Comparison of ENCODE assay signal across 10 mouse cellular contexts in the genomic region with DNA sequence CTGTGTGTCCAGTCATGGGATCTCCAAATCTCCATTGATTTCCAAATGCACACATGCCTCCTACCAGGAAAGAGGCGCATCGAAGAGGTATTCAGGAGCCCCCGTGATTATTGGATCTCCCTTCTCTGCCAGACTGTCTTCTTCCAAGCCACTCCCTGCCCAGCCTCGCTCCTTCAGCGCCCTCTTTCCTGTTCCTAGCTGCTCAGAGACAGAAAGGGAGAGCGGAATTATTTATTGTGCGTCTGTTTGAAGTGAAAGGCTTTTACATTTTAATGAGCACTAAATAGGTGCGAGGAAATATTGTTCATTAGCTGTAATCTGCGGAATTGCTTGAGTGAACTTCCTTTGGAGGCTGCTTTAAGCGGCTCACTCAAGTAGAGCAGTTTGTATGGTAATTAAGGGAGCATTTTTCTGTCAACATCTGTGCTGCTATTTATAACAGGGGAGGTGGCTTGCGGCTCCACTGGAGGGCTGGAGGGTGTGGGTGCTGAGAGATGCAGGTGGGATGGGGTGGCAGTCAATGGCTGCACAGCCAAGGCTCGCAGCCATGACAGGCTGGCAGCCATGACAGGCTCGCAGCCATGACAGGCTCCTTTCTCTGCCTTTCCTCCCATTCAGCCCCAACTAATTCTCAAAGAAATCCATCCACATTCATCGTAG.
DNase-seq lines count a peak whose midpoint lies in the region; ATAC-seq and TF ChIP-seq lines count a peak whose summit lies in the region.
"Had no signal": no experiment of that assay in that cellular context is flagged by ENCODE, and none has a peak within 500 bp of the region (broad histone marks: within the 10 kb centered on the region; RNA-seq: fewer than 3 reads in every experiment).

No protein-coding gene starts in this region.

- H3K27ac ChIP-seq in midbrain, embryonic 13.5 days = peak overlapping the region; percentile 66
- no peak overlapping the region for H3K27ac ChIP-seq in midbrain, embryonic 11.5 days (ENCODE audit: low read depth, low read length)
- peak overlapping the region; percentile 60; the same call in 1 of the 2 replicates for H3K27ac ChIP-seq in forebrain, embryonic 14.5 days (ENCODE audit: low read depth, low read length)
- no peak overlapping the region for H3K27ac ChIP-seq in limb, embryonic 10.5 days
- no peak overlapping the region for H3K27ac ChIP-seq in stomach, postnatal 0 days (replicated peaks)
- H3K27ac ChIP-seq: intestine, embryonic 15.5 days had no signal

- TF ChIP-seq EP300 in stomach, postnatal 0 days (optimal IDR thresholded peaks at IDR 0.05) = no peak

- no peak for TF ChIP-seq CTCF in stomach, postnatal 0 days (IDR thresholded peaks at IDR 0.05; ENCODE audit: low read depth)

- 41% methylated on average over 14 of the region's 14 CpGs for WGBS in midbrain, embryonic 13.5 days
- WGBS in midbrain, embryonic 11.5 days = 67% methylated on average over 14 of the region's 14 CpGs
- 17% methylated on average over 14 of the region's 14 CpGs for WGBS in forebrain, embryonic 14.5 days
- WGBS in limb, embryonic 10.5 days = 54% methylated on average over 14 of the region's 14 CpGs
- WGBS in stomach, postnatal 0 days = 76% methylated on average over 14 of the region's 14 CpGs

- peaks cover 17% of the 10 kb centered on the region for H3K4me1 ChIP-seq in midbrain, embryonic 13.5 days (replicated peaks)
- H3K4me1 ChIP-seq in midbrain, embryonic 11.5 days (ENCODE audit: control insufficient read depth, insufficient read depth, low read length) = no peaks in the 10 kb centered on the region
- H3K4me1 ChIP-seq in forebrain, embryonic 14.5 days (ENCODE audit: control insufficient read depth, insufficient read depth, low read length) = peaks cover 6% of the 10 kb centered on the region; the same call in 1 of the 2 replicates
- H3K4me1 ChIP-seq in limb, embryonic 10.5 days = peaks cover 19% of the 10 kb centered on the region
- H3K4me1 ChIP-seq in stomach, postnatal 0 days (replicated peaks; ENCODE audit: control insufficient read depth, insufficient read depth) = no peaks in the 10 kb centered on the region
- H3K4me1 ChIP-seq: intestine, embryonic 15.5 days had no signal

- no peak overlapping the region for H3K9ac ChIP-seq in midbrain, embryonic 13.5 days (replicated peaks)
- no peak overlapping the region for H3K9ac ChIP-seq in midbrain, embryonic 11.5 days (ENCODE audit: low read length)
- 0 out of 2 replicates have a peak overlapping the region, but pooled peaks have one; percentile 29 for H3K9ac ChIP-seq in forebrain, embryonic 14.5 days (ENCODE audit: low read length)
- H3K9ac ChIP-seq in stomach, postnatal 0 days (ENCODE audit: low read length) = no peak overlapping the region
- H3K9ac ChIP-seq: intestine, embryonic 15.5 days had no signal

- H3K27me3 ChIP-seq in midbrain, embryonic 13.5 days = no peaks in the 10 kb centered on the region
- H3K27me3 ChIP-seq in midbrain, embryonic 11.5 days (ENCODE audit: control insufficient read depth, insufficient read depth, low read length) = no peaks in the 10 kb centered on the region
- H3K27me3 ChIP-seq in forebrain, embryonic 14.5 days (replicated peaks; ENCODE audit: control insufficient read depth, insufficient read depth, low read length) = no peaks in the 10 kb centered on the region
- 0 out of 2 replicates have a peak, but pooled peaks cover 12% of the 10 kb centered on the region for H3K27me3 ChIP-seq in limb, embryonic 10.5 days (ENCODE audit: low read depth, poor library complexity, severe bottlenecking)
- no peaks in the 10 kb centered on the region for H3K27me3 ChIP-seq in splenic B cell, adult 2 months (ENCODE audit: control insufficient read depth, insufficient read depth, low read length, poor library complexity, severe bottlenecking)
- H3K27me3 ChIP-seq in stomach, postnatal 0 days (ENCODE audit: control insufficient read depth, insufficient read depth, low read length) = no peaks in the 10 kb centered on the region
- H3K27me3 ChIP-seq: intestine, embryonic 15.5 days had no signal

- DNase-seq in midbrain, embryonic 11.5 days (ENCODE audit: low spot score, missing footprints) = no peak
- DNase-seq in forebrain, embryonic 14.5 days (ENCODE audit: low spot score) = peak; percentile 77
- DNase-seq in limb, embryonic 10.5 days (ENCODE audit: low spot score) = peak; percentile 31
- DNase-seq in splenic B cell, adult 2 months (ENCODE audit: low read depth, low spot score) = peak; percentile 67
- DNase-seq in layer of hippocampus, postnatal 14 days (ENCODE audit: low spot score in 2 of 2) = no peak
- no peak for DNase-seq in gastrocnemius, postnatal 25 days
- DNase-seq in stomach, postnatal 0 days (ENCODE audit: low spot score) = no peak
- DNase-seq: cerebellum, adult 18-20 months had no signal

- ATAC-seq in midbrain, embryonic 13.5 days = peak; percentile 79
- no peak for ATAC-seq in midbrain, embryonic 11.5 days (ENCODE audit: low FRiP score)
- ATAC-seq in forebrain, embryonic 14.5 days = peak; percentile 90
- no peak for ATAC-seq in stomach, postnatal 0 days (ENCODE audit: low FRiP score, low TSS enrichment)
- ATAC-seq: intestine, embryonic 15.5 days had no signal

- H3K9me3 ChIP-seq in midbrain, embryonic 13.5 days = no peaks in the 10 kb centered on the region
- no peaks in the 10 kb centered on the region for H3K9me3 ChIP-seq in midbrain, embryonic 11.5 days (ENCODE audit: control insufficient read depth, low read length)
- H3K9me3 ChIP-seq in forebrain, embryonic 14.5 days (replicated peaks; ENCODE audit: control insufficient read depth, low read length) = no peaks in the 10 kb centered on the region
- no peaks in the 10 kb centered on the region for H3K9me3 ChIP-seq in limb, embryonic 10.5 days (replicated peaks)
- H3K9me3 ChIP-seq in stomach, postnatal 0 days (ENCODE audit: control insufficient read depth, low read length) = no peaks in the 10 kb centered on the region
- H3K9me3 ChIP-seq: intestine, embryonic 15.5 days had no signal

- peak overlapping the region; percentile 25; the same call in 1 of the 2 replicates for H3K4me2 ChIP-seq in midbrain, embryonic 13.5 days (replicated peaks)
- no peak overlapping the region for H3K4me2 ChIP-seq in midbrain, embryonic 11.5 days
- H3K4me2 ChIP-seq in forebrain, embryonic 14.5 days (ENCODE audit: low read length) = peak overlapping the region; percentile 33
- no peak overlapping the region for H3K4me2 ChIP-seq in stomach, postnatal 0 days (replicated peaks; ENCODE audit: low read depth)
- H3K4me2 ChIP-seq: intestine, embryonic 15.5 days had no signal

- no peak overlapping the region for H3K4me3 ChIP-seq in midbrain, embryonic 13.5 days (replicated peaks)
- H3K4me3 ChIP-seq in midbrain, embryonic 11.5 days (ENCODE audit: low read depth, low read length) = no peak overlapping the region
- no peak overlapping the region for H3K4me3 ChIP-seq in forebrain, embryonic 14.5 days (ENCODE audit: low read depth, low read length)
- H3K4me3 ChIP-seq in limb, embryonic 10.5 days = no peak overlapping the region
- no peak overlapping the region for H3K4me3 ChIP-seq in stomach, postnatal 0 days (ENCODE audit: low read depth, low read length)
- H3K4me3 ChIP-seq: intestine, embryonic 15.5 days had no signal

- no peaks in the 10 kb centered on the region for H3K36me3 ChIP-seq in midbrain, embryonic 13.5 days
- H3K36me3 ChIP-seq in midbrain, embryonic 11.5 days (ENCODE audit: control insufficient read depth, insufficient read depth, low read length) = no peaks in the 10 kb centered on the region
- H3K36me3 ChIP-seq in forebrain, embryonic 14.5 days (ENCODE audit: control insufficient read depth, insufficient read depth, low read length) = no peaks in the 10 kb centered on the region
- no peaks in the 10 kb centered on the region for H3K36me3 ChIP-seq in limb, embryonic 10.5 days
- no peaks in the 10 kb centered on the region for H3K36me3 ChIP-seq in splenic B cell, adult 2 months (ENCODE audit: control insufficient read depth, insufficient read depth, low read length, poor library complexity, severe bottlenecking)
- no peaks in the 10 kb centered on the region for H3K36me3 ChIP-seq in stomach, postnatal 0 days (ENCODE audit: control insufficient read depth, insufficient read depth, low read length)
- H3K36me3 ChIP-seq: intestine, embryonic 15.5 days had no signal

Comparison
In these comparisons a context has a peak if more than half of its experiments do, and no peak if none do; other contexts are left out.
1. ATAC-seq: peak in midbrain, embryonic 13.5 days (single experiment) and forebrain, embryonic 14.5 days (single experiment); none in midbrain, embryonic 11.5 days (single experiment) and stomach, postnatal 0 days (single experiment).
2. H3K27ac ChIP-seq: peak in midbrain, embryonic 13.5 days (single experiment) and forebrain, embryonic 14.5 days (single experiment); none in midbrain, embryonic 11.5 days (single experiment), limb, embryonic 10.5 days (single experiment) and stomach, postnatal 0 days (single experiment).
3. H3K4me2 ChIP-seq: peak in midbrain, embryonic 13.5 days (single experiment) and forebrain, embryonic 14.5 days (single experiment); none in midbrain, embryonic 11.5 days (single experiment) and stomach, postnatal 0 days (single experiment).
4. DNase-seq: peak in forebrain, embryonic 14.5 days (single experiment), limb, embryonic 10.5 days (single experiment) and splenic B cell, adult 2 months (single experiment); none in midbrain, embryonic 11.5 days (single experiment), layer of hippocampus, postnatal 14 days (0 of 2), gastrocnemius, postnatal 25 days (single experiment) and stomach, postnatal 0 days (single experiment).